Mouse (Mus musculus): ENCODE results near the gene Ralgds. TPM values are rescaled to one million over a fixed set of nuclear protein-coding genes. Genes with fewer than 3 reads are reported as not detected.
"Not testable (repeated sequence)": the region's sequence is repeated elsewhere in the genome, so short reads cannot be mapped to it uniquely, and the experiment has no call there.

Ralgds gene
- total RNA-seq, 1 experiment from 2014 or later = 40.3 TPM

GRCm38 (mm10) chr2:28505795-28506194, 7.1 kb upstream of the Ralgds start, which contains the start of gene Gm10134:
Gm10134 (plus strand) TSS chr2:28506095.
- no peak for DNase-seq

GRCm38 (mm10) chr2:28506291-28506690, 6.6 kb upstream of the Ralgds start:
- no peak for DNase-seq

- not testable (repeated sequence) for DNase-seq
Measured at GRCm38 (mm10) chr2:28511600-28511999, 1.3 kb upstream of the Ralgds start.

GRCm38 (mm10) chr2:28513431-28514370, 776 bp downstream of the Ralgds start:
- no peak for DNase-seq

GRCm38 (mm10) chr2:28514489-28514888, 1.6 kb downstream of the Ralgds start:
- peak; percentile 81 for DNase-seq

- peak; percentile 88 for DNase-seq
Measured at GRCm38 (mm10) chr2:28517206-28517909, 4.4 kb downstream of the Ralgds start.

- DNase-seq = no peak
Measured at GRCm38 (mm10) chr2:28518231-28518630, 5.3 kb downstream of the Ralgds start.

GRCm38 (mm10) chr2:28520581-28520980, 7.7 kb downstream of the Ralgds start:
- no peak for DNase-seq

GRCm38 (mm10) chr2:28521571-28522151, 8.7 kb downstream of the Ralgds start:
- DNase-seq = peak; percentile 33

- no peak for DNase-seq
Measured at GRCm38 (mm10) chr2:28522166-28522565, 9.2 kb downstream of the Ralgds start.

GRCm38 (mm10) chr2:28523643-28524117, 10.8 kb downstream of the Ralgds start:
- peak; percentile 93 for DNase-seq

GRCm38 (mm10) chr2:28524406-28524805, 11.5 kb downstream of the Ralgds start:
- peak; percentile 59 for DNase-seq

GRCm38 (mm10) chr2:28525219-28525942, 12.5 kb downstream of the Ralgds start:
- peak; percentile 74 for DNase-seq

- no peak for DNase-seq
Measured at GRCm38 (mm10) chr2:28525943-28526876, 13.3 kb downstream of the Ralgds start.

GRCm38 (mm10) chr2:28527436-28528353, 14.8 kb downstream of the Ralgds start:
- no peak for DNase-seq

GRCm38 (mm10) chr2:28528354-28528730, 15.4 kb downstream of the Ralgds start:
- no peak for DNase-seq

- no peak for DNase-seq
Measured at GRCm38 (mm10) chr2:28529856-28530255, 16.9 kb downstream of the Ralgds start.

- DNase-seq = no peak
Measured at GRCm38 (mm10) chr2:28530311-28530710, 17.4 kb downstream of the Ralgds start.

GRCm38 (mm10) chr2:28532938-28533771, 20.2 kb downstream of the Ralgds start:
- peak; percentile 90 for DNase-seq
